Mouse (Mus musculus) liver, adult 2 months (tissue): ENCODE measurements around the gene Gm9611. TPM values are rescaled to one million over a fixed set of nuclear protein-coding genes. Genes with fewer than 3 reads are reported as not detected.
"Not testable (repeated sequence)": the region's sequence is repeated elsewhere in the genome, so short reads cannot be mapped to it uniquely, and the experiment has no call there.

ENCODE experiments used
- DNase-seq: peaks from one replicate; pipeline ENCODE4 v3.0.0-alpha.2; 2011; ENCODE audit warnings: low read depth, low spot score; ENCODE audit errors: extremely low read depth
- H3K27ac ChIP-seq: fragments of 200-500 bp; replicated peaks from 2 replicates; pipeline ENCODE4 v1.5.1; 2012; ENCODE audit warnings: low read depth, mild to moderate bottlenecking, control low read depth, inconsistent platforms, low read length; ENCODE audit not compliant: insufficient read depth
- H3K27me3 ChIP-seq: fragments of 200-500 bp; 2 replicates; pipeline ENCODE4 v1.6.1; 2012; ENCODE audit warnings: mild to moderate bottlenecking, moderate library complexity, low read length, inconsistent platforms; ENCODE audit not compliant: control insufficient read depth, insufficient read depth
- H3K36me3 ChIP-seq: fragments of 200-500 bp; 2 replicates; pipeline ENCODE4 v1.6.1; 2012; ENCODE audit warnings: low read length, inconsistent platforms; ENCODE audit not compliant: control insufficient read depth, insufficient read depth
- H3K4me1 ChIP-seq: fragments of 200-500 bp; 2 replicates; pipeline ENCODE4 v1.6.1; 2011; ENCODE audit warnings: low read length; ENCODE audit not compliant: control insufficient read depth, insufficient read depth
- H3K4me3 ChIP-seq: fragments of 200-500 bp; 2 replicates; pipeline ENCODE4 v1.5.1; 2011; ENCODE audit warnings: low read depth, mild to moderate bottlenecking, control low read depth, low read length, moderate library complexity; ENCODE audit not compliant: insufficient read depth
- H3K79me2 ChIP-seq: fragments of 200-500 bp; 2 replicates; pipeline ENCODE4 v1.6.1; 2012; ENCODE audit warnings: inconsistent platforms, mild to moderate bottlenecking, low read length, moderate library complexity; ENCODE audit not compliant: control insufficient read depth, insufficient read depth
- H3K9ac ChIP-seq: fragments of 200-500 bp; 2 replicates; pipeline ENCODE4 v1.6.1; 2012; ENCODE audit warnings: low read depth, mild to moderate bottlenecking, control low read depth, inconsistent platforms, low read length
- WGBS: fragments of 180-500 bp; shearing (Covaris S2); methylation state at CpG from one replicate; pipeline ENCODE4 v1.1.7; 2018; 5-methylcytosine and 5-hydroxymethylcytosine counted together
- polyA plus RNA-seq: library from polyadenylated mRNA; depleted of rRNA; stranded (reverse); fragments of >200 nt; gene quantifications from 2 replicates; pipeline ENCODE4 v1.2.3, GENCODE M21; 2012; rRNA removed
- total RNA-seq: library from RNA; depleted of rRNA; stranded (reverse); fragments of >200 nt; gene quantifications from 2 replicates; pipeline ENCODE4 v1.2.3, GENCODE M21; 2014; rRNA removed

Gm9611 gene
- total RNA-seq (not detected in 2 replicates), polyA plus RNA-seq (not detected in 2 replicates)

DNA sequence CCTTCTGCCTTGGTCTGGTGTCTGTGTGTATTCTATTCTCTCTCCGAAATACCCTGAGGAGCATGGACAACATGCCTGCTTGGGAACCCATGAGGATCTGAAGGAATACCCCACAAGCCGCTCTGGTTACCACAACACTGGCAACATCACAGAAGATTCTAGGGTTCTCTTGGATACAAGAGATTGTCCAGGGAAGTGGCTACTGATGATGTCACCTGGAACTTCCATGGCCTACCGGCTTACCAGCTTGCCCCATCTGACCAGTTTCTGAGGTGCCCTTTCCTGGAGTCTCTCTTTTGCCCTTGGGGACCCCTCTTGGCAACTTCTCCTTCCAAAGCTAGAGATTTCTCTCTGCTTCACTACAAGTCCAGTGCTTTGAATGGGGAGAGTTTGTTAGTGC is at the start of gene Gm9611:
Gene Gm9611, minus strand, starts transcription at position 101 of the 400 bp plus-strand sequence.
- WGBS: 89% methylated on average over 1 of the region's 3 CpGs
- H3K9ac ChIP-seq, H3K27me3 ChIP-seq, H3K79me2 ChIP-seq, H3K4me3 ChIP-seq, H3K4me1 ChIP-seq, H3K27ac ChIP-seq, H3K36me3 ChIP-seq, DNase-seq: not testable (repeated sequence)

DNA sequence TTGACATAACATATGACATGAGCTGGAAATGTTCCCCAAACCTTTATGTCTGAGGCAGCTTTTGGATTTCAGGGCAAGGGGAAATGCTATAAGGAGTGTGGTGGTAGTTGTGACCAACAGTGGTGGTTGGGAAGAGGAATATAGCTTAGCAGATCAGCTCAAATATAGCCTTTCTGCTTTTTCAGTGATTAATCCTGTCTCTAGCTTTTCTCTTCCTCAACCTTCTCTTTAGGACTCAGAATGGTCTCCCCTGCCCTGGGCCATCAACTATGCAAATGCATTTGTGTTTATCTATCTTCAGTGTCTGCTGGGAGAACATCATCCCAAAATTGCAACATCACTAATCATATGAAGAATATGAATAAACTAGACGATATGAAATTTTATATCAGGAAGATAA is 12.8 kb upstream of the Gm9611 start, which contains the start of gene Gm7995:
Gene Gm7995, plus strand, starts transcription at position 301 of the 400 bp plus-strand sequence.
- DNase-seq, H3K4me1 ChIP-seq, H3K27me3 ChIP-seq, H3K36me3 ChIP-seq, H3K9ac ChIP-seq, H3K27ac ChIP-seq, H3K79me2 ChIP-seq, H3K4me3 ChIP-seq: not testable (repeated sequence)
- WGBS: no CpG with 5 or more reads among the region's 1 CpGs

DNA sequence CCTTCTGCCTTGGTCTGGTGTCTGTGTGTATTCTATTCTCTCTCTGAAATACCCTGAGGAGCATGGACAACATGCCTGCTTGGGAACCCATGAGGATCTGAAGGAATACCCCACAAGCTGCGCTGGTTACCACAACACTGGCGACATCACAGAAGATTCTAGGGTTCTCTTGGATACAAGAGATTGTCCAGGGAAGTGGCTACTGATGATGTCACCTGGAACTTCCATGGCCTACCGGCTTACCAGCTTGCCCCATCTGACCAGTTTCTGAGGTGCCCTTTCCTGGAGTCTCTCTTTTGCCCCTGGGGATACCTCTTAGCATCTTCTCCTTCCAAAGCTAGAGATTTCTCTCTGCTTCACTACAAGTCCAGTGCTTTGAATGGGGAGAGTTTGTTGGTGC is 37.2 kb downstream of the Gm9611 start, which contains the start of gene Gm17026:
Gene Gm17026, minus strand, starts transcription at position 101 of the 400 bp plus-strand sequence.
- WGBS: 90% methylated on average over 1 of the region's 3 CpGs
- H3K27ac ChIP-seq, H3K79me2 ChIP-seq, H3K4me3 ChIP-seq, DNase-seq, H3K36me3 ChIP-seq, H3K9ac ChIP-seq, H3K27me3 ChIP-seq, H3K4me1 ChIP-seq: not testable (repeated sequence)

Other genes starting within 250 kb of the Gm9611 start
- not detected in 2 replicates for gene Gm7951, start 180.0 kb downstream of the Gm9611 start, total RNA-seq
- gene Gm7951, start 180.0 kb downstream of the Gm9611 start, polyA plus RNA-seq: not detected in 2 replicates
- not detected in 2 replicates for gene Gm17027, start 134.7 kb downstream of the Gm9611 start, total RNA-seq
- not detected in 2 replicates for gene Gm17027, start 134.7 kb downstream of the Gm9611 start, polyA plus RNA-seq
- gene Gm3573, start 106.6 kb downstream of the Gm9611 start, total RNA-seq: not detected in 2 replicates
- gene Gm3573, start 106.6 kb downstream of the Gm9611 start, polyA plus RNA-seq: not detected in 2 replicates
- gene Gm17026, start 37.3 kb downstream of the Gm9611 start, total RNA-seq: not detected in 2 replicates
- not detected in 2 replicates for gene Gm17026, start 37.3 kb downstream of the Gm9611 start, polyA plus RNA-seq
- gene Gm7995, start 12.9 kb upstream of the Gm9611 start, total RNA-seq: not detected in 2 replicates
- gene Gm7995, start 12.9 kb upstream of the Gm9611 start, polyA plus RNA-seq: not detected in 2 replicates
- gene Gm8005, start 142.3 kb upstream of the Gm9611 start, total RNA-seq: not detected in 2 replicates
- gene Gm8005, start 142.3 kb upstream of the Gm9611 start, polyA plus RNA-seq: not detected in 2 replicates
- gene Gm8011, start 166.5 kb upstream of the Gm9611 start, total RNA-seq: not detected in 2 replicates
- gene Gm8011, start 166.5 kb upstream of the Gm9611 start, polyA plus RNA-seq: not detected in 2 replicates
- not detected in 2 replicates for gene Gm8020, start 205.0 kb upstream of the Gm9611 start, total RNA-seq
- gene Gm8020, start 205.0 kb upstream of the Gm9611 start, polyA plus RNA-seq: not detected in 2 replicates
- not detected in 2 replicates for gene Gm8024, start 226.9 kb upstream of the Gm9611 start, total RNA-seq
- gene Gm8024, start 226.9 kb upstream of the Gm9611 start, polyA plus RNA-seq: not detected in 2 replicates